Mouse (Mus musculus): ENCODE data around the gene Smox. TPM values are rescaled to one million over a fixed set of nuclear protein-coding genes. Genes with fewer than 3 reads are reported as not detected.
A peak's percentile ranks its signal among the peaks of the same experiment; 100 is the strongest.

The Smox gene
- polyA plus RNA-seq, 1 experiment from 2014 or later: 67.2 TPM

- no peaks in the 10 kb centered on the region for H3K9me3 ChIP-seq (replicated peaks)
- no peak overlapping the region for H3K4me3 ChIP-seq
- H3K36me3 ChIP-seq: no peaks in the 10 kb centered on the region; the same call in 1 of the 2 replicates
- DNase-seq (ENCODE audit: low spot score): peak; percentile 56
- 0 out of 2 replicates have a peak, but pooled peaks cover 2% of the 10 kb centered on the region for H3K27me3 ChIP-seq (ENCODE audit: low read depth, poor library complexity, severe bottlenecking)
- H3K27ac ChIP-seq: no peak overlapping the region
- H3K4me1 ChIP-seq: 0 out of 2 replicates have a peak, but pooled peaks cover 3% of the 10 kb centered on the region
- WGBS: 33% methylated on average over 9 of the region's 9 CpGs
These were observed 39.3 kb downstream of the Smox start for GRCm38 (mm10) chr2:131530623-131531008.

- Histone ChIP-seq H3K4me1 (0 out of 2 replicates have a peak, but pooled peaks cover 3% of the 10 kb centered on the region), H3K36me3 (no peaks in the 10 kb centered on the region), H3K9me3 (replicated peaks) (no peaks in the 10 kb centered on the region), H3K27ac (no peak overlapping the region), H3K27me3 (ENCODE audit: low read depth, poor library complexity, severe bottlenecking) (0 out of 2 replicates have a peak, but pooled peaks cover 2% of the 10 kb centered on the region), H3K4me3 (no peak overlapping the region)
- WGBS: 90% methylated on average over 7 of the region's 7 CpGs
- DNase-seq (ENCODE audit: low spot score): no peak
These were observed 40.0 kb downstream of the Smox start for GRCm38 (mm10) chr2:131531271-131531670.

GRCm38 (mm10) chr2:131535168-131535567, 43.9 kb downstream of the Smox start:
- 89% methylated on average over 5 of the region's 5 CpGs for WGBS
- H3K4me3 ChIP-seq: no peak overlapping the region
- H3K4me1 ChIP-seq: no peaks in the 10 kb centered on the region
- no peak for DNase-seq (ENCODE audit: low spot score)
- 0 out of 2 replicates have a peak, but pooled peaks cover 2% of the 10 kb centered on the region for H3K27me3 ChIP-seq (ENCODE audit: low read depth, poor library complexity, severe bottlenecking)
- H3K36me3 ChIP-seq: no peaks in the 10 kb centered on the region
- no peak overlapping the region for H3K27ac ChIP-seq
- no peaks in the 10 kb centered on the region for H3K9me3 ChIP-seq (replicated peaks)

GRCm38 (mm10) chr2:131538341-131538740, 47.0 kb downstream of the Smox start:
- 82% methylated on average over 7 of the region's 7 CpGs for WGBS
- 0 out of 2 replicates have a peak, but pooled peaks cover 5% of the 10 kb centered on the region for H3K27me3 ChIP-seq (ENCODE audit: low read depth, poor library complexity, severe bottlenecking)
- peaks cover 6% of the 10 kb centered on the region; the same call in 1 of the 2 replicates for H3K4me1 ChIP-seq
- no peak for DNase-seq (ENCODE audit: low spot score)
- no peak overlapping the region for H3K4me3 ChIP-seq
- H3K27ac ChIP-seq: no peak overlapping the region
- H3K36me3 ChIP-seq: no peaks in the 10 kb centered on the region
- no peaks in the 10 kb centered on the region for H3K9me3 ChIP-seq (replicated peaks)

DNA sequence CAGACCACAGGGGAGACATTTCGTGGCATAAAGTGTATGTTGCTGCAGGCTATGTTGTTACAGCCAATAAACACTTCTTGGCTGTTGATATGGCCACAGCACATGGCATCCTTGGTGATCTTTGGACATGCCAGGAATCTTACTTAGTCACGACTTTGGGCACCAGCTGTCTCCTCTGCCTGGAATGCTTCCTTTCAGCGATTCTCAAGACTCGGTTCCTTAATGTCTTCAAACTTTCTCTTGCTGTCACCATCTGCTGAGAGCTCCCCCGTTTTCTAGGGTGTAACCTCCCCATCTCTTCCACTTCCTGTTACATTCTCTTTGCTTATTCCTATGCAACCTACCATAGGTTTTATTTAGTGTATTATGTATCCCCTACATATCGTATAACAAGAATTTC, 48.5 kb downstream of the Smox start:
- WGBS: 87% methylated on average over 6 of the region's 6 CpGs
- no peak overlapping the region for H3K27ac ChIP-seq
- H3K36me3 ChIP-seq: no peaks in the 10 kb centered on the region
- DNase-seq (ENCODE audit: low spot score): no peak
- no peak overlapping the region for H3K4me3 ChIP-seq
- peaks cover 6% of the 10 kb centered on the region; the same call in 1 of the 2 replicates for H3K4me1 ChIP-seq
- H3K9me3 ChIP-seq (replicated peaks): no peaks in the 10 kb centered on the region
- H3K27me3 ChIP-seq (ENCODE audit: low read depth, poor library complexity, severe bottlenecking): peaks cover 19% of the 10 kb centered on the region; the same call in 1 of the 2 replicates

- WGBS: 87% methylated on average over 4 of the region's 4 CpGs
- DNase-seq (ENCODE audit: low spot score): no peak
- Histone ChIP-seq H3K4me1 (peaks cover 13% of the 10 kb centered on the region), H3K27me3 (ENCODE audit: low read depth, poor library complexity, severe bottlenecking) (peaks cover 36% of the 10 kb centered on the region), H3K36me3 (no peaks in the 10 kb centered on the region), H3K27ac (no peak overlapping the region), H3K9me3 (replicated peaks) (no peaks in the 10 kb centered on the region), H3K4me3 (no peak overlapping the region)
These were observed 50.4 kb downstream of the Smox start for GRCm38 (mm10) chr2:131541686-131542085.

DNA sequence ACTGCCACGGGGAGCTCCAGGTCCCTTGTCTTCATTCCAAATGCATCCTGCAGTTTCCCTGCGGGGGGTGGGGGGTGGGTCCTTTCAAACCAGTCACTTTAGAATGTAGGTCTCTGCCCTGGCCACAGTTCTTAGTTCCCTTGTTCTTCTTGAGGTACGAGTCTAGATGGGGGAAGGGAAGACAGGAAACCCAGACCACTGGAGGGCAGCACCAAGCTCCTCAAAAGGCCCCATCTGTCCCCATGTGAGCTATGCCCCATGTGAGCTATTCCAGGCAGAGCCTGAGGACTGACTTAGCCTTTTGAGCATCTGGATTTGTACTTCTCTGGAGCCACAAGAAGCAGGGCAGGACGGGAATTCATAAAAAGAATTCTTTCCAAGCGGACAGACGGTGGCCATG, 51.2 kb downstream of the Smox start:
- Histone ChIP-seq H3K9me3 (replicated peaks) (no peaks in the 10 kb centered on the region), H3K36me3 (no peaks in the 10 kb centered on the region), H3K4me3 (no peak overlapping the region), H3K27ac (no peak overlapping the region), H3K4me1 (peaks cover 13% of the 10 kb centered on the region), H3K27me3 (ENCODE audit: low read depth, poor library complexity, severe bottlenecking) (peaks cover 44% of the 10 kb centered on the region)
- WGBS: 39% methylated on average over 6 of the region's 6 CpGs
- no peak for DNase-seq (ENCODE audit: low spot score)

DNA sequence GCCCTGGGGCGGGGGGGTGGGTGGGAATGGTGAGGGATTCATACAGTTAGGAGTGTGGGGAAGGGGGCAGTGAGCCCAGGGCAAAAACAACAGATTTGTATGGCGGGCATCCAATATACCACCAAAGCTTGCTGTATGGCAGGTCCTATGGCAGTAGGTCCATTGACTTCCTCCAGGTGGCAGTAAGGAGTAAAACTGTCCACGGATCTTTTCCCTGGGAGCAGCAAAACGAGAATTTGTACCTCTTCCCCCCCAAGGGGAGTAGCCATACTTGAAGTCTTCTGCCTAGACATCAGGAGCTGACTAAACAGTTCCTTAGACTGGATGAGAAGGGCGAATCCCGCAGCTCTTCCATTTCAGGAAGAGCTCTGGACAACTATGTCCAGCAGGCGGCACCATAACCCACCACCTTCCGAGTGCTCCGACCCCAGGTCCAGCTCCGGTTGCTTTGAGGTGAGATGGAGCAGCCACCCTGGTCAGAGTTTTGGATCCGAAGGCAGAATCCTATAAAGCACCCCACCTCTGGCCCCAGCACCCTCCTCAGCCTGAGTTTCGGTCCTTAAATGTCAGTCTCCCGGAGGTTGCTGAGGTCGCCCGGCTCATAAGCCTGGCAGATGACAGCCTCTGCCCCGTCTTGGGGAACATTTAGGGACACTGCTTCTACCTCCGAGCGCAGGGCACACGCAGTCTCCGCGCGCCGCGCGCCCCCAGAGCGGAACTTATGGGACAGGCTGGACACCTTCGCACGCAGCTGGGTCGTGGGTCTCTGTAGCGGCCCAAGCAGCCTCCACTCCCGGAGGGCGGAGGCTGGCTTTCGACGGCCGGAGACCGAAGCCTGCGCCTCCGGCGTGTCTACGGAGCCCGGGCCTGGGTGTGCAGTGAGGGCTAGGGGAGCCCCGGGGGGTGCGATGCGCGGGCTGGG, 54.4 kb downstream of the Smox start:
- Histone ChIP-seq H3K4me1 (peaks cover 13% of the 10 kb centered on the region), H3K27ac (peak overlapping the region; percentile 32), H3K9me3 (replicated peaks) (no peaks in the 10 kb centered on the region), H3K36me3 (no peaks in the 10 kb centered on the region), H3K4me3 (peak overlapping the region; percentile 55), H3K27me3 (ENCODE audit: low read depth, poor library complexity, severe bottlenecking) (peaks cover 74% of the 10 kb centered on the region)
- peak; percentile 80 for DNase-seq (ENCODE audit: low spot score)
- 2% methylated on average over 45 of the region's 45 CpGs for whole genome bisulfite sequencing

DNA sequence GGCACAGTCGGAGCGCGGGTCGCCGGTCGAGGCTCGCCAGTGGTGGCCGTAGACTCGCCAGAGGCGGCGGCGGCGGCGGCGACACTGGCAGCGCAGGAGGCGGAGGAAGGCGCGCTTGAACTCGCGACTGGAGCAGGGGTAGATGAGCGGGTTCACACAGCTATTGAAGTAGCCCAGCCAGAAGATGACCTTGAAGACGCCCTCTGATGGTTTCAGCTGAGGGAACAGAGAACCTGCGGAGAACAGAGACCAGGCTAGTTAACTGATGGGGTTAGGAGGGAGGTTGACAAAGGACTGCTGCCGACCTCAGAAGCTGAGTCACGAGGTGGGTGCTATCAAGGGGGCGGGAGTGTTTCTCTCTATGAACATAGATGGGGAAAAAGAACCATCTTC, 55.0 kb downstream of the Smox start:
- Histone ChIP-seq H3K4me1 (peaks cover 13% of the 10 kb centered on the region), H3K36me3 (no peaks in the 10 kb centered on the region), H3K27me3 (ENCODE audit: low read depth, poor library complexity, severe bottlenecking) (peaks cover 81% of the 10 kb centered on the region), H3K4me3 (peak overlapping the region; percentile 55), H3K9me3 (replicated peaks) (no peaks in the 10 kb centered on the region), H3K27ac (peak overlapping the region; percentile 32)
- no peak for DNase-seq (ENCODE audit: low spot score)
- 2% methylated on average over 27 of the region's 27 CpGs for WGBS

- Histone ChIP-seq H3K4me1 (peaks cover 13% of the 10 kb centered on the region), H3K4me3 (peak overlapping the region; percentile 55; the same call in 1 of the 2 replicates), H3K9me3 (replicated peaks) (no peaks in the 10 kb centered on the region), H3K27me3 (ENCODE audit: low read depth, poor library complexity, severe bottlenecking) (peaks cover 87% of the 10 kb centered on the region), H3K27ac (no peak overlapping the region), H3K36me3 (no peaks in the 10 kb centered on the region)
- 14% methylated on average over 19 of the region's 19 CpGs for WGBS
- DNase-seq (ENCODE audit: low spot score): peak; percentile 59
These were observed 55.6 kb downstream of the Smox start for GRCm38 (mm10) chr2:131546745-131547408.

DNA sequence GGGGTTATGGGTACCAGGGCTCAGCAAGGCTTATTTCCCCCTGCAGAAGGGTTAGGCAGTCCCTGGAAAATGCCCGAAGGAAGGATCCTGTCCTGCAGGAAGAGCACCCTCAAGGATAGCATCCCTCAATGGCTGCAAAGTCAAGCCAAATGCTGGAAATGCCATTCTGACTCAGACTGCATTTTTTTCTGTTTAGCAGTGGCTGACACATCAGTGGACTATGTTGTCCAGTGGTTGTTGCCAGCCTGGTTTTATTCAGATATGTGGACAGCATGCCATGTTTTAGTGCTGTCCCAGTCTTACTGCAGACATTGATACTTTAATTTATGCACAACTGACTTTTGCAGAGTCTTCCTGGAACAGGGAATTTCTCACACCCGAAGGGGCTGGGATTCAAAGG, 57.0 kb downstream of the Smox start:
- no peak for DNase-seq (ENCODE audit: low spot score)
- peaks cover 96% of the 10 kb centered on the region for H3K27me3 ChIP-seq (ENCODE audit: low read depth, poor library complexity, severe bottlenecking)
- WGBS: 61% methylated on average over 2 of the region's 2 CpGs

DNA sequence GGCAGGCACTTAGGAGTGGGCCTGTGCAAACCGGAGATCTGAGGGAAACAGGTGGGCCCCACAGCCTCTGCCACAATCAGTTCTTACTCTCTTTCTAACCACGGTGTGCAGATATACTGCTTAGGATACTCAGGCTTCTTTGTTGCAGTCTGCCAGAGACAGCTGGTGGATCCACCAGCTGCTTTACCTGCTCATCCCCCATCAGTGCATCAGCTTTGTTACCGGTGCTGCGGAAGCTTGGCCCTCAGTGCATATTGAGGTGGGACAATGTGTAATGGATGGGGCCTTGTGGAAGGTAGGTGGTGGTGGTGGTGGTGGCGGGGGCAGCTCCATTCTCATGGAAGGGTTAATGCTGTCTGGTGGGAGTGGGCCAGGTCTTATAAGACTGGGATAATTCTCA, 57.8 kb downstream of the Smox start:
- H3K27me3 ChIP-seq (ENCODE audit: low read depth, poor library complexity, severe bottlenecking): peaks cover 97% of the 10 kb centered on the region
- no peak overlapping the region for H3K27ac ChIP-seq
- H3K9me3 ChIP-seq (replicated peaks): no peaks in the 10 kb centered on the region
- H3K4me1 ChIP-seq: peaks cover 7% of the 10 kb centered on the region
- DNase-seq (ENCODE audit: low spot score): no peak
- H3K4me3 ChIP-seq: no peak overlapping the region
- H3K36me3 ChIP-seq: no peaks in the 10 kb centered on the region
- WGBS: 92% methylated on average over 5 of the region's 5 CpGs

More for the DNA sequence above, 57.0 kb downstream of the Smox start:
- Histone ChIP-seq H3K4me1 (peaks cover 7% of the 10 kb centered on the region), H3K36me3 (no peaks in the 10 kb centered on the region), H3K27ac (no peak overlapping the region), H3K4me3 (no peak overlapping the region), H3K9me3 (replicated peaks) (no peaks in the 10 kb centered on the region)

- H3K27ac ChIP-seq: no peak overlapping the region
- H3K4me1 ChIP-seq: peaks cover 7% of the 10 kb centered on the region
- H3K27me3 ChIP-seq (ENCODE audit: low read depth, poor library complexity, severe bottlenecking): peaks cover 98% of the 10 kb centered on the region
- H3K4me3 ChIP-seq: no peak overlapping the region
- no peaks in the 10 kb centered on the region for H3K36me3 ChIP-seq
- 66% methylated on average over 2 of the region's 2 CpGs for WGBS
- no peaks in the 10 kb centered on the region for H3K9me3 ChIP-seq (replicated peaks)
- DNase-seq (ENCODE audit: low spot score): no peak
These were observed 59.2 kb downstream of the Smox start for GRCm38 (mm10) chr2:131550474-131550873.

Data from limb, embryonic 10.5 days (tissue).